Mouse (Mus musculus): ENCODE measurements around the gene Foxc2. TPM values are rescaled to one million over a fixed set of nuclear protein-coding genes. Genes with fewer than 3 reads are reported as not detected.
A peak's percentile ranks its signal among the peaks of the same experiment; 100 is the strongest.

The Foxc2 gene
- polyA plus RNA-seq, 1 experiment from 2014 or later, result 0.58 TPM

GRCm38 (mm10) chr8:121084210-121084951 lies 31.6 kb upstream of the Foxc2 start, which contains the start of gene Foxf1:
Gene Foxf1 (plus strand): TSS chr8:121084386.
- Histone ChIP-seq H3K36me3 (ENCODE audit: control insufficient read depth, insufficient read depth, low read length) (no peaks in the 10 kb centered on the region), H3K4me3 (ENCODE audit: low read length) (peak within 1 kb of the TSS; percentile 57), H3K27me3 (ENCODE audit: control insufficient read depth, insufficient read depth, low read depth, low read length) (peaks cover 62% of the 10 kb centered on the region), H3K4me2 (ENCODE audit: low read depth, low read length) (peak within 1 kb of the TSS; percentile 79), H3K4me1 (replicated peaks; ENCODE audit: control insufficient read depth, insufficient read depth, low read length) (peaks cover 2% of the 10 kb centered on the region; the same call in 1 of the 2 replicates), H3K9me3 (ENCODE audit: control insufficient read depth, low read length) (no peaks in the 10 kb centered on the region), H3K27ac (ENCODE audit: low read length) (peak within 1 kb of the TSS; percentile 99), H3K9ac (ENCODE audit: low read length) (peak within 1 kb of the TSS; percentile 83)
- ATAC-seq (ENCODE audit: low read depth), result peak; percentile 85
- under 1% methylated on average over 56 of the region's 83 CpGs for WGBS

GRCm38 (mm10) chr8:121085011-121085410 lies 31.0 kb upstream of the Foxc2 start:
- WGBS, result 1% methylated on average over 30 of the region's 30 CpGs
- H3K27me3 ChIP-seq (ENCODE audit: control insufficient read depth, insufficient read depth, low read depth, low read length), result peaks cover 64% of the 10 kb centered on the region

GRCm38 (mm10) chr8:121085561-121085960 lies 30.4 kb upstream of the Foxc2 start:
- H3K27me3 ChIP-seq (ENCODE audit: control insufficient read depth, insufficient read depth, low read depth, low read length), result peaks cover 66% of the 10 kb centered on the region
- H3K27ac ChIP-seq (ENCODE audit: low read length), result peak overlapping the region; percentile 99
- no peaks in the 10 kb centered on the region for H3K36me3 ChIP-seq (ENCODE audit: control insufficient read depth, insufficient read depth, low read length)
- no peaks in the 10 kb centered on the region for H3K9me3 ChIP-seq (ENCODE audit: control insufficient read depth, low read length)
- H3K4me1 ChIP-seq (replicated peaks; ENCODE audit: control insufficient read depth, insufficient read depth, low read length), result peaks cover 4% of the 10 kb centered on the region
- H3K9ac ChIP-seq (ENCODE audit: low read length), result peak overlapping the region; percentile 83
- ATAC-seq (ENCODE audit: low read depth), result no peak
- peak overlapping the region; percentile 79 for H3K4me2 ChIP-seq (ENCODE audit: low read depth, low read length)
- 21% methylated on average over 3 of the region's 3 CpGs for WGBS
- peak overlapping the region; percentile 57 for H3K4me3 ChIP-seq (ENCODE audit: low read length)

More at GRCm38 (mm10) chr8:121085011-121085410, 31.0 kb upstream of the Foxc2 start:
- Histone ChIP-seq H3K4me2 (ENCODE audit: low read depth, low read length) (peak overlapping the region; percentile 79), H3K9ac (ENCODE audit: low read length) (peak overlapping the region; percentile 83), H3K9me3 (ENCODE audit: control insufficient read depth, low read length) (no peaks in the 10 kb centered on the region), H3K27ac (ENCODE audit: low read length) (peak overlapping the region; percentile 99), H3K4me1 (replicated peaks; ENCODE audit: control insufficient read depth, insufficient read depth, low read length) (peaks cover 2% of the 10 kb centered on the region; the same call in 1 of the 2 replicates), H3K4me3 (ENCODE audit: low read length) (peak overlapping the region; percentile 57), H3K36me3 (ENCODE audit: control insufficient read depth, insufficient read depth, low read length) (no peaks in the 10 kb centered on the region)
- ATAC-seq (ENCODE audit: low read depth), result no peak

- no peaks in the 10 kb centered on the region for H3K9me3 ChIP-seq (ENCODE audit: control insufficient read depth, low read length)
- WGBS, result 9% methylated on average over 19 of the region's 19 CpGs
- no peak for ATAC-seq (ENCODE audit: low read depth)
- peak overlapping the region; percentile 83 for H3K9ac ChIP-seq (ENCODE audit: low read length)
- H3K27ac ChIP-seq (ENCODE audit: low read length), result peak overlapping the region; percentile 99
- peaks cover 6% of the 10 kb centered on the region for H3K4me1 ChIP-seq (replicated peaks; ENCODE audit: control insufficient read depth, insufficient read depth, low read length)
- H3K4me2 ChIP-seq (ENCODE audit: low read depth, low read length), result peak overlapping the region; percentile 79
- H3K4me3 ChIP-seq (ENCODE audit: low read length), result peak overlapping the region; percentile 57
- H3K27me3 ChIP-seq (ENCODE audit: control insufficient read depth, insufficient read depth, low read depth, low read length), result peaks cover 71% of the 10 kb centered on the region
- H3K36me3 ChIP-seq (ENCODE audit: control insufficient read depth, insufficient read depth, low read length), result no peaks in the 10 kb centered on the region
These were observed 29.7 kb upstream of the Foxc2 start for GRCm38 (mm10) chr8:121086004-121086900.

GRCm38 (mm10) chr8:121088281-121088680 lies 27.7 kb upstream of the Foxc2 start:
- Histone ChIP-seq H3K27me3 (ENCODE audit: control insufficient read depth, insufficient read depth, low read depth, low read length) (peaks cover 54% of the 10 kb centered on the region), H3K36me3 (ENCODE audit: control insufficient read depth, insufficient read depth, low read length) (no peaks in the 10 kb centered on the region), H3K9me3 (ENCODE audit: control insufficient read depth, low read length) (no peaks in the 10 kb centered on the region), H3K4me3 (ENCODE audit: low read length) (peak overlapping the region; percentile 57), H3K27ac (ENCODE audit: low read length) (no peak overlapping the region), H3K4me1 (replicated peaks; ENCODE audit: control insufficient read depth, insufficient read depth, low read length) (peaks cover 7% of the 10 kb centered on the region), H3K4me2 (ENCODE audit: low read depth, low read length) (peak overlapping the region; percentile 79), H3K9ac (ENCODE audit: low read length) (peak overlapping the region; percentile 69)
- 9% methylated on average over 8 of the region's 8 CpGs for WGBS
- ATAC-seq (ENCODE audit: low read depth), result no peak

- Histone ChIP-seq H3K4me3 (ENCODE audit: low read length) (peak overlapping the region; percentile 57), H3K9me3 (ENCODE audit: control insufficient read depth, low read length) (no peaks in the 10 kb centered on the region), H3K4me1 (replicated peaks; ENCODE audit: control insufficient read depth, insufficient read depth, low read length) (peaks cover 7% of the 10 kb centered on the region), H3K9ac (ENCODE audit: low read length) (peak overlapping the region; percentile 69), H3K4me2 (ENCODE audit: low read depth, low read length) (peak overlapping the region; percentile 79), H3K36me3 (ENCODE audit: control insufficient read depth, insufficient read depth, low read length) (no peaks in the 10 kb centered on the region), H3K27ac (ENCODE audit: low read length) (peak overlapping the region; percentile 82), H3K27me3 (ENCODE audit: control insufficient read depth, insufficient read depth, low read depth, low read length) (peaks cover 48% of the 10 kb centered on the region)
- ATAC-seq (ENCODE audit: low read depth), result no peak
- 6% methylated on average over 40 of the region's 40 CpGs for WGBS
These were observed 26.9 kb upstream of the Foxc2 start for GRCm38 (mm10) chr8:121088871-121089630.

- H3K4me2 ChIP-seq (ENCODE audit: low read depth, low read length), result peak overlapping the region; percentile 79
- peak overlapping the region; percentile 57 for H3K4me3 ChIP-seq (ENCODE audit: low read length)
- H3K9me3 ChIP-seq (ENCODE audit: control insufficient read depth, low read length), result no peaks in the 10 kb centered on the region
- H3K4me1 ChIP-seq (replicated peaks; ENCODE audit: control insufficient read depth, insufficient read depth, low read length), result peaks cover 7% of the 10 kb centered on the region
- peaks cover 40% of the 10 kb centered on the region for H3K27me3 ChIP-seq (ENCODE audit: control insufficient read depth, insufficient read depth, low read depth, low read length)
- H3K9ac ChIP-seq (ENCODE audit: low read length), result peak overlapping the region; percentile 69
- 10% methylated on average over 32 of the region's 32 CpGs for WGBS
- ATAC-seq (ENCODE audit: low read depth), result 0 out of 2 replicates have a peak, but pooled peaks have one; percentile 2
- H3K27ac ChIP-seq (ENCODE audit: low read length), result peak overlapping the region; percentile 82
- H3K36me3 ChIP-seq (ENCODE audit: control insufficient read depth, insufficient read depth, low read length), result no peaks in the 10 kb centered on the region
These were observed 26.2 kb upstream of the Foxc2 start for GRCm38 (mm10) chr8:121089631-121090380.

- peaks cover 31% of the 10 kb centered on the region for H3K27me3 ChIP-seq (ENCODE audit: control insufficient read depth, insufficient read depth, low read depth, low read length)
- H3K9me3 ChIP-seq (ENCODE audit: control insufficient read depth, low read length), result no peaks in the 10 kb centered on the region
- 0% methylated on average over 1 of the region's 1 CpGs for WGBS
- ATAC-seq (ENCODE audit: low read depth), result peak; percentile 24; the same call in 1 of the 2 replicates
- peak overlapping the region; percentile 82 for H3K27ac ChIP-seq (ENCODE audit: low read length)
- H3K4me3 ChIP-seq (ENCODE audit: low read length), result peak overlapping the region; percentile 57
- peak overlapping the region; percentile 79; the same call in 1 of the 2 replicates for H3K4me2 ChIP-seq (ENCODE audit: low read depth, low read length)
- no peaks in the 10 kb centered on the region for H3K36me3 ChIP-seq (ENCODE audit: control insufficient read depth, insufficient read depth, low read length)
- peak overlapping the region; percentile 69 for H3K9ac ChIP-seq (ENCODE audit: low read length)
- peaks cover 7% of the 10 kb centered on the region for H3K4me1 ChIP-seq (replicated peaks; ENCODE audit: control insufficient read depth, insufficient read depth, low read length)
These were observed 25.3 kb upstream of the Foxc2 start for GRCm38 (mm10) chr8:121090716-121091115.

Measured in lung, embryonic 16.5 days (tissue).